Mouse (Mus musculus) CH12.LX (cell line): ENCODE measurements around the gene Dcaf11. TPM values are rescaled to one million over a fixed set of nuclear protein-coding genes. Genes with fewer than 3 reads are reported as not detected.

Experiments
- DNase-seq: peaks from one replicate; pipeline ENCODE4 v3.0.0-alpha.2; 2013; ENCODE audit errors: extremely low read depth
- H3K27ac ChIP-seq: 2 replicates; pipeline ENCODE4 v1.5.1; 2012; ENCODE audit warnings: low read depth, mild to moderate bottlenecking, control low read depth, moderate library complexity; ENCODE audit not compliant: insufficient read depth
- H3K27me3 ChIP-seq: replicated peaks from 2 replicates; pipeline ENCODE3; 2012; ENCODE audit warnings: inconsistent platforms
- H3K36me3 ChIP-seq, 2 experiments: replicated peaks in 1 of 2; 2 replicates each; pipeline versions ENCODE3 to v1.6.1; 2012; ENCODE audit warnings: inconsistent platforms in 1 of 2, low read length in 1 of 2, mild to moderate bottlenecking in 1 of 2, mixed read lengths in 1 of 2, moderate library complexity in 1 of 2; ENCODE audit not compliant: control insufficient read depth in 1 of 2, insufficient read depth in 1 of 2
- H3K4me1 ChIP-seq, 2 experiments: 2 replicates each; pipeline ENCODE4 v1.6.1; 2012; ENCODE audit warnings: inconsistent platforms in 1 of 2, moderate library complexity in 1 of 2; ENCODE audit not compliant: insufficient read depth in 2 of 2, control insufficient read depth in 1 of 2
- H3K4me2 ChIP-seq: 2 replicates; pipeline ENCODE4 v1.6.1; 2012; ENCODE audit warnings: low read depth, mild to moderate bottlenecking, control low read depth; ENCODE audit not compliant: poor library complexity, insufficient read depth, severe bottlenecking
- H3K4me3 ChIP-seq, 3 experiments: fragments of 150-350 bp in 1 of 3; sonication (generic) in 1 of 3; replicated peaks in 1 of 3; 2 replicates each; pipeline versions ENCODE3 to v1.5.1; 2011 to 2012; ENCODE audit warnings: low read depth in 2 of 3, low read length in 2 of 3, mild to moderate bottlenecking in 2 of 3, moderate library complexity in 2 of 3, control low read depth in 1 of 3, improper control_type of control experiment in 1 of 3, inconsistent platforms in 1 of 3, mixed read lengths in 1 of 3; ENCODE audit not compliant: poor library complexity in 1 of 3
- H3K79me2 ChIP-seq: replicated peaks from 2 replicates; pipeline ENCODE4 v1.6.1; 2012; ENCODE audit warnings: mild to moderate bottlenecking, moderate library complexity; ENCODE audit not compliant: control insufficient read depth, poor library complexity, insufficient read depth, severe bottlenecking; ENCODE audit errors: extremely low read depth
- H3K9ac ChIP-seq: 2 replicates; pipeline ENCODE4 v1.6.1; 2012; ENCODE audit warnings: low read depth, mild to moderate bottlenecking, control low read depth, moderate library complexity; ENCODE audit not compliant: insufficient read depth
- H3K9me3 ChIP-seq: replicated peaks from 2 replicates; pipeline ENCODE3; 2012; ENCODE audit warnings: low read length, inconsistent platforms, mixed read lengths
- CHD2 ChIP-seq: IDR thresholded peaks from 2 replicates; pipeline ENCODE4 v1.6.1; 2011; ENCODE audit warnings: low read length, improper control_type of control experiment
- CTCF ChIP-seq, 2 experiments: IDR thresholded peaks in 1 of 2; conservative IDR thresholded peaks in 1 of 2; 2 replicates each; pipeline ENCODE4 v1.5.1; 2011 to 2012; ENCODE audit warnings: low read depth in 2 of 2, low read length in 2 of 2, improper control_type of control experiment in 1 of 2, inconsistent platforms in 1 of 2, mild to moderate bottlenecking in 1 of 2, moderate library complexity in 1 of 2
- E2F4 ChIP-seq: IDR thresholded peaks from 2 replicates; pipeline ENCODE4 v1.6.1; 2011; ENCODE audit warnings: low read depth, low read length, improper control_type of control experiment; ENCODE audit not compliant: insufficient replicate concordance
- IRF4 ChIP-seq: IDR thresholded peaks from 2 replicates; pipeline ENCODE4 v1.6.1; 2014; ENCODE audit warnings: low read depth, mild to moderate bottlenecking, inconsistent platforms, low read length, improper control_type of control experiment
- MAZ ChIP-seq: IDR thresholded peaks from 2 replicates; pipeline ENCODE4 v1.6.1; 2012; ENCODE audit warnings: low read depth, mild to moderate bottlenecking, inconsistent platforms, low read length, improper control_type of control experiment, moderate library complexity
- RCOR1 ChIP-seq: conservative IDR thresholded peaks from 2 replicates; pipeline ENCODE4 v1.6.1; 2012; ENCODE audit warnings: low read depth, mild to moderate bottlenecking, inconsistent platforms, low read length, improper control_type of control experiment
- TCF12 ChIP-seq: IDR thresholded peaks from 2 replicates; pipeline ENCODE4 v1.6.1; 2014; ENCODE audit warnings: low read depth, mild to moderate bottlenecking, inconsistent platforms, low read length, improper control_type of control experiment
- ZKSCAN1 ChIP-seq: IDR thresholded peaks from 2 replicates; pipeline ENCODE4 v1.6.1; 2012; ENCODE audit warnings: low read depth, inconsistent platforms, low read length, improper control_type of control experiment, borderline replicate concordance
- dilution Hi-C: fragments of 300-500 bp; cut with MboI; formaldehyde crosslinking; loops from 2 replicates; pipeline ENCODE4 v1.14.3; 2020; ENCODE audit warnings: low sequenced_read_pairs; ENCODE audit not compliant: extremely low pct_unique_long_range_greater_than_20kb, extremely low pct_ligation_motif_present
- in situ Hi-C: fragments of 300-500 bp; cut with MboI; formaldehyde crosslinking; loops from 3 replicates; pipeline ENCODE4 v1.14.3; 2019; ENCODE audit warnings: low sequenced_read_pairs, low pct_ligation_motif_present, low pct_unique_long_range_greater_than_20kb, mixed read lengths
- polyA plus RNA-seq: library from polyadenylated mRNA; unstranded; fragments of >175 nt; gene quantifications from 2 replicates; pipeline ENCODE4 v1.2.1, GENCODE M21; 2012; ENCODE audit warnings: low read depth; ENCODE audit not compliant: insufficient read length
- total RNA-seq, 2 experiments: library from RNA; depleted of rRNA; stranded (reverse); fragments of 300-350 nt in 1 of 2; fragments of >200 nt in 1 of 2; gene quantifications; 2 replicates each; pipeline ENCODE4 v1.2.3; 2012 to 2014

The Dcaf11 gene
- total and polyA plus RNA-seq, 3 experiments = 29.3 to 39.1 (median 32.6) TPM

- TF ChIP-seq E2F4 (0 out of 2 replicates have a peak, but pooled peaks have one; percentile 23), CHD2 (0 out of 2 replicates have a peak, but pooled peaks have one; percentile 19)
Measured at GRCm38 (mm10) chr14:55577871-55578667, 18.3 kb downstream of the Dcaf11 start, which contains the start of gene Psme1 (continued).

- Histone ChIP-seq H3K9me3 (no peaks in the 10 kb centered on the region), H3K27me3 (no peaks in the 10 kb centered on the region), H3K79me2 (peaks cover 12% of the 10 kb centered on the region), H3K4me2 (peak overlapping the region; percentile 92), H3K36me3 (peaks cover 19 to 36% of the 10 kb centered on the region in 2 experiments), H3K27ac (peak overlapping the region; percentile 77), H3K4me3 (peak overlapping the region; percentile 75 to 96 (median 95)), H3K9ac (peak overlapping the region; percentile 83), H3K4me1 (peaks cover 13 to 34% of the 10 kb centered on the region in 2 experiments)
- dilution Hi-C loops = no loop called here
- in situ Hi-C loops = no loop called here
- peak; percentile 45 for DNase-seq
- TF ChIP-seq IRF4 (no peak; the same call in 1 of the 2 replicates), MAZ (0 out of 2 replicates have a peak, but pooled peaks have one; percentile 10), TCF12 (peak; percentile 33; the same call in 1 of the 2 replicates)
Measured at GRCm38 (mm10) chr14:55578668-55579269, 19.0 kb downstream of the Dcaf11 start.

GRCm38 (mm10) chr14:55579511-55580496 is 20.0 kb downstream of the Dcaf11 start:
- peaks cover 12% of the 10 kb centered on the region for H3K79me2 ChIP-seq
- H3K4me2 ChIP-seq = peak overlapping the region; percentile 92
- H3K9me3 ChIP-seq = no peaks in the 10 kb centered on the region
- H3K9ac ChIP-seq = peak overlapping the region; percentile 83; the same call in 1 of the 2 replicates
- peak overlapping the region; percentile 35 to 96 (median 95) for H3K4me3 ChIP-seq
- peaks cover 19 to 38% of the 10 kb centered on the region in 2 experiments for H3K36me3 ChIP-seq
- in situ Hi-C loops = no loop called here
- H3K4me1 ChIP-seq = peaks cover 17 to 41% of the 10 kb centered on the region in 2 experiments
- H3K27me3 ChIP-seq = no peaks in the 10 kb centered on the region
- DNase-seq = no peak
- H3K27ac ChIP-seq = peak overlapping the region; percentile 32; the same call in 1 of the 2 replicates
- dilution Hi-C loops = no loop called here
- TF ChIP-seq RCOR1 (no peak), ZKSCAN1 (peak; percentile 90), CTCF (conservative IDR thresholded peaks at IDR 0.05 in 1 of 2, IDR thresholded peaks at IDR 0.05 in 1 of 2; ENCODE audit: low read depth in 2 of 2, low read length in 2 of 2) (peak in 1 of 2 experiments; percentile 31; a peak in 2 of 4 replicates)
- TF ChIP-seq, all 38 proteins: peak for 2
